Mouse (Mus musculus): ENCODE data around the gene Zcchc10.
"Not testable (repeated sequence)": the region's sequence is repeated elsewhere in the genome, so short reads cannot be mapped to it uniquely, and the experiment has no call there.

DNA sequence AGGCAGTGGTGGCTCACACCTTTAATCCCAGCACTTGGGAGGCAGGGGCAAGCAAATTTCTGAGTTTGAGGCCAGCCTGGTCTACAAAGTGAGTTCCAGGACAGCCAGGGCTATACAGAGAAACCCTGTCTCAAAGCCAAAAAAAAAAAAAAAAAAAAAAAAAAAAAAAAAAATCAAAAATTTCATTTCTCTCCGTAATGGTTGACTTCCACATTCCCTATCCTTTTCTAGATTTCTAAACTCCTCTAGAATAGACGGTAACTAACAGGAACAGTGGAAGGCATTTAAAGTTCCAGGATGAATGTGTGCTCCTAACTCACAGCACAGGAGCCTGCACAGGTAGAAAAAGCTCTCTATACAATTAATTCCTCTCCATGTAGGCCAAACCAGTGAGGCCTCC lies 34.3 kb upstream of the Zcchc10 start:
- TF ChIP-seq CTCF (IDR thresholded peaks at IDR 0.05; ENCODE audit: control insufficient read depth, insufficient read depth, insufficient replicate concordance, low read depth, low read length); POLR2A (IDR thresholded peaks at IDR 0.05; ENCODE audit: control insufficient read depth, low read depth, low read length): not testable (repeated sequence)

Measured in testis, adult 2 months (tissue).